Mouse (Mus musculus): Measurements from ENCODE around the gene 4921539E11Rik. TPM values are rescaled to one million over a fixed set of nuclear protein-coding genes. Genes with fewer than 3 reads are reported as not detected.
A peak's percentile ranks its signal among the peaks of the same experiment; 100 is the strongest.

The 4921539E11Rik gene
- polyA plus RNA-seq, 1 experiment from 2014 or later = not detected

DNA sequence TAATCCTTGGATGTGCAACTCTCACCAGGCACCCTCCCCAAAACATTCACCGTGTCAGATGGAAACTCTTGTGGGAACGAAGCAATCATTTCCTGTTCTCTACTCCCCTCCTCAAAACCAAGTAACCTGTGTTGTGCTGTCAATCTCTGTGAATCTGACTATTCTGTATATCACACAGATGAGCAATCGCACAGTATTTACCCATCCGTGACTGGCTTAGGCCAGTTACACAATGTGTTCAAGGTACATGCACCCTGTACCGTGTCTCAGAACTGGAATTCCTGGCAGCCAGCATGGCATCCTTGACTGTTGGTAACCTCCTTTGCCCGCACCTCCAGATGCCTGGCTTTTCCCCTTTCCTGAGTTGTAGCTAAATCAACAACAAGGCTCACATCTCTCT, 74.6 kb downstream of the 4921539E11Rik start:
- Histone ChIP-seq H3K9me3 (replicated peaks) (no peaks in the 10 kb centered on the region), H3K27ac (no peak overlapping the region), H3K4me3 (no peak overlapping the region), H3K4me1 (peaks cover 48% of the 10 kb centered on the region), H3K27me3 (ENCODE audit: low read depth, poor library complexity, severe bottlenecking) (no peaks in the 10 kb centered on the region), H3K36me3 (peaks cover 11% of the 10 kb centered on the region)
- 90% methylated on average over 6 of the region's 6 CpGs for WGBS
- no peak for DNase-seq (ENCODE audit: low spot score)

DNA sequence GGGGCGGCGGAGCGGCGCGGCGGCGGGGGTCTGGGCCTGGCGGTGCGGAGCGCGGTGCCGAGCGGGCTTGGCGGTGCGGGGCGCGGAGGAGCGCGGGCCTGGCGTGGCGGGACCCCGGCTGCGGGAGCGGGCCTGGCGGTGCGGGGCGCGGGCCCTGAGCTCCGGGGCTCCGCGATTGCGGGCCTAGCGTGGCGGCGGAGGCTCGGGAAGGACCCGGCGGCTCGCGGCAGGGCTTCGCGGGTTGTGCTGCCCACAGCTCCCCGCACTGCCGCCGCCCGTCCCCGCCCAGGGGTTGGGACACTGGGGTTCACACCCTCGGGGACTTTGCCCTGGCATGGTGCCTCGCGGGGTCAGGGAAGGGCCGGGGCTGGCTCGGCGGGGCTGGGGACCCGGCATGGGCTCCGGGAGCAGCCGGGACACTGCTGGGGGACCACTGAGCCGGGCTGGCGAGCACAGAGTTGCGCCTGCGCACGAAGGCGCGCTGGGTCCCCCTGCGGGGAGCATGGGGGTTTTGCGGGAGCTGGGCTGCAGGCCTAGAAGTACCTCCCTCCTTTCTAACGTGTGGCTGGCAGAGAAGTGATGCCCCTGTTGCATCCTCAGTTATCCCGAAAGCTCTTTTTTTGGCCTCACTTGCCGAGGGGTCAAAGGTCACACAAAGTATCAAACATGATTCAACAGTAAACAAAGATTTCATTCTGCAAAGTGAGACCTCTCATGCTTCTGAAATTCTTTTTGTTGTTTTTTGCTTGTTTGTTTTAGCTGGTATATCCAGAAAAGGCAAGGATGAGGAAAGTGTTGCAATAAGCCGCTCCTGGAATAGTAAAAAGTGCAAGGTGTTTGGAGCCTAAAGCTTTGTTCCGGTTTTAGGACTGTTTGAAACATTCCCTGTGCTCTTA, 75.5 kb downstream of the 4921539E11Rik start, which contains the start of gene Slc35d1:
Gene Slc35d1 (minus strand): TSS at position 240 of the 896 bp plus-strand sequence.
- Histone ChIP-seq H3K4me1 (peaks cover 41% of the 10 kb centered on the region), H3K36me3 (peaks cover 20% of the 10 kb centered on the region), H3K27ac (peak within 1 kb of the TSS; percentile 100), H3K9me3 (replicated peaks) (no peaks in the 10 kb centered on the region), H3K27me3 (ENCODE audit: low read depth, poor library complexity, severe bottlenecking) (no peaks in the 10 kb centered on the region), H3K4me3 (peak within 1 kb of the TSS; percentile 95)
- 7% methylated on average over 69 of the region's 70 CpGs for WGBS
- DNase-seq (ENCODE audit: low spot score) = peak; percentile 88

DNA sequence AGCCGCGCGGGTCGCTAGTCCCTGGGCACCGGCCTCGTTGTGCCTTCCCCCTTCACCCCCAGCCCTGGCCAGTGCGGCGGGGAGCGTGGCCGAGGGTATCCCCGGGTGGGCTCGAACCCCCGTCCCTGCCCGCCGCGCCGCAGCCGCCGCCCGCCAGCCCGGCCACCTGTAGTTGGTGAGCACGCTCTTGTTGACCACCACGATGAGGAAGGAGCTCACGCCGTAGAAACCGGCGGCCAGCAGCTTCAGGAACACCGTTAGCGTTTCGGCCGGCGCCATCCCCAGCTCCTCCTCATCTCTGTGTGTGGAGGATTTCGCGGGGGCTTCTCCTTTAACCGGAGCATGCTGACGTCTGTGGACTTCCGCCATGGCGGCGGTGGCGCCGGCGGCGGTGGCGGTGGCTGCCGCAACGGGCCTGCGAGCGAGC, 76.2 kb downstream of the 4921539E11Rik start:
- WGBS = under 1% methylated on average over 48 of the region's 48 CpGs
- Histone ChIP-seq H3K9me3 (replicated peaks) (no peaks in the 10 kb centered on the region), H3K27me3 (ENCODE audit: low read depth, poor library complexity, severe bottlenecking) (no peaks in the 10 kb centered on the region), H3K4me1 (peaks cover 41% of the 10 kb centered on the region), H3K27ac (peak overlapping the region; percentile 100), H3K36me3 (peaks cover 26% of the 10 kb centered on the region), H3K4me3 (peak overlapping the region; percentile 95)
- DNase-seq (ENCODE audit: low spot score) = peak; percentile 83

DNA sequence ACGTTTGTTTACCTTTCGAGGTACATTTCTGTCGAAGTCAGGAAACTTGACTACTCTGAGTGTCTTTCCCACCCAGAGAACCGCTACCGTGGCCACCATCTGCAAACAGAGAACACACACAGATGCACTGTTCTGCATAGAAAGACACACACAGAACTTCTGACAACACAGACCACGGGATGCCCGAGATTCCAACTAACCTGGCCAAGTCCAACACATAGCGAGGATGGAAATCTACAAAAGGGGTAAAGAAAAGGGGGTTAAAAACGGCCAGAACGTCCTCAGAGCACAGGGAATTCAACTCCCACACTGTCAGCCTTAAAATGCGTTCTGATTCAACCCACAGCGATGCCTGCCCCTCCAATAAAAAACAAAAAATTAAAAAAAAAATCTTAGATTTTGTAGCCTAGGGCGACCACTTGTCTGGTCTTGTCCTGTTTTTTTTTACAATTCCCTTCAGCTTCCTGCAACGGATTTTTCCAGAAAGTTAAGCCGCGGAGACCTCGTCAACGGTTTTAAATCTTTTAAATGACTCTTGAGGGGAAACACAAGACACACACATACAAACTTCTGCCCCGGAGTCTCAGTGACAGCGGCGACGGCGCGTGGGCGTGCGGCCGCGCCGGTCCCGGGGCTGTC, 76.7 kb downstream of the 4921539E11Rik start:
- Histone ChIP-seq H3K4me1 (peaks cover 38% of the 10 kb centered on the region), H3K4me3 (peak overlapping the region; percentile 95), H3K27ac (peak overlapping the region; percentile 100), H3K36me3 (peaks cover 32% of the 10 kb centered on the region), H3K9me3 (replicated peaks) (no peaks in the 10 kb centered on the region), H3K27me3 (ENCODE audit: low read depth, poor library complexity, severe bottlenecking) (no peaks in the 10 kb centered on the region)
- 7% methylated on average over 30 of the region's 30 CpGs for WGBS
- DNase-seq (ENCODE audit: low spot score) = peak; percentile 41

DNA sequence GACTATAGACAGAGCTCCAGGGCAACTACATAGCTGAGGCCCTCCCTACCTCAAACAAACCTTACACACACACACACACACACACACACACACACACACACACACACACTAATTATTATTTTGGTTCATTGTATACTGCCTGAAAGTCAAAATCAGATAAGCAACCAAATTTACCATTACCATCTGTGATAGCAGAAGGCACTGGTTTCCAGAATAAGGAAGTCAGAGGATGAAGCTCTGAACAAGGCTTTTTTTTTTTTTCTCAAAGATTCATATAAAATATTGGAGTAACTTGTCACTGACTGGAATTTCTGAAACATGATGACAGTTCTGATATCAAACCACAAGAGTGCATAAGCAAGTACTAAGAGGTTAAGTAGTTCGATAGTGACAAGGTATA, 82.1 kb downstream of the 4921539E11Rik start:
- H3K9me3 ChIP-seq (replicated peaks) = no peaks in the 10 kb centered on the region
- H3K4me1 ChIP-seq = peaks cover 11% of the 10 kb centered on the region
- H3K36me3 ChIP-seq = peaks cover 77% of the 10 kb centered on the region
- H3K27me3 ChIP-seq (ENCODE audit: low read depth, poor library complexity, severe bottlenecking) = no peaks in the 10 kb centered on the region
- 91% methylated on average over 1 of the region's 1 CpGs for WGBS
- DNase-seq (ENCODE audit: low spot score) = no peak
- no peak overlapping the region for H3K4me3 ChIP-seq
- H3K27ac ChIP-seq = no peak overlapping the region

DNA sequence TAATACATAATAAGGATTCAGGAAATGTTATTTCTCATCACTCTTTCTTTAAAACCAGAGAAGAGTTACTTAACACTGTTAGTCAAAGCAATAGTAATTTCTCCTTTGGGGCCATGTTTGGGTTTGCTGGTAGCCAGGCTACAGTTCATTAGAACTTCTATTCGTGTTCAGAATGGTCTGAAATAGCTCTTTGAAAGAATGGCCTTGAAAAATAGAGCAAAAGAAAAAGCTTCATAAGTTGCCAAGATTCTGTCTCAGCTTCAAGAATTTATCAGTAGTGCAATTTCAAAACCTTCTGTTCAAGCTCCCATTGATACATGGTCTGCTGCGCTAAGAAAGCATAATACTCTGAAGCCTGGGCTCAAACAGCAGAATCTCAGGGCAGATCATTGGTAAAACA, 87.0 kb downstream of the 4921539E11Rik start:
- 94% methylated on average over 2 of the region's 2 CpGs for WGBS
- H3K36me3 ChIP-seq = peaks cover 77% of the 10 kb centered on the region
- H3K4me3 ChIP-seq = no peak overlapping the region
- H3K9me3 ChIP-seq (replicated peaks) = no peaks in the 10 kb centered on the region
- no peaks in the 10 kb centered on the region for H3K4me1 ChIP-seq
- H3K27me3 ChIP-seq (ENCODE audit: low read depth, poor library complexity, severe bottlenecking) = no peaks in the 10 kb centered on the region
- H3K27ac ChIP-seq = no peak overlapping the region
- no peak for DNase-seq (ENCODE audit: low spot score)

DNA sequence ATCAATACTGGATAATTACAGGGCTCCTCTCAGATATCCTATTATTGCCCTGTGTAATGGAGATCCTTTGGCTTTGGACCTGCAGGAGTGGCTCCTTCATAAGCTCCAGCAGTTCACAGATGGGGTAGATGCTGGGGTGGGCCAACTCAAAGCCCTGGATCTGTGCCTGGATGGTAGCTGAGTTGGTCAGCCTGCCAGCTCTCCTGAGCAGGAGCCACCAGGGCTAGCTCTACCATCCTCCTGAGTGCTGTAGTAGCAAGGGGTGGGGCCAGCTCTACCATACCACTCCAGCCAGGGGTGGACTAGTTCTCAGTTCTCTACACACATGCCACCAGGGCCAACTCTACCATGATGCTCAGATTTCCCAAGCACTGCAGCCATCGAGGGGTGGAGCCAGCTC, 90.6 kb downstream of the 4921539E11Rik start:
- DNase-seq (ENCODE audit: low spot score) = no peak
- no peaks in the 10 kb centered on the region for H3K4me1 ChIP-seq
- no peak overlapping the region for H3K4me3 ChIP-seq
- H3K27ac ChIP-seq = no peak overlapping the region
- no peaks in the 10 kb centered on the region for H3K9me3 ChIP-seq (replicated peaks)
- no peaks in the 10 kb centered on the region for H3K27me3 ChIP-seq (ENCODE audit: low read depth, poor library complexity, severe bottlenecking)
- H3K36me3 ChIP-seq = peaks cover 62% of the 10 kb centered on the region
- 91% methylated on average over 1 of the region's 1 CpGs for WGBS

DNA sequence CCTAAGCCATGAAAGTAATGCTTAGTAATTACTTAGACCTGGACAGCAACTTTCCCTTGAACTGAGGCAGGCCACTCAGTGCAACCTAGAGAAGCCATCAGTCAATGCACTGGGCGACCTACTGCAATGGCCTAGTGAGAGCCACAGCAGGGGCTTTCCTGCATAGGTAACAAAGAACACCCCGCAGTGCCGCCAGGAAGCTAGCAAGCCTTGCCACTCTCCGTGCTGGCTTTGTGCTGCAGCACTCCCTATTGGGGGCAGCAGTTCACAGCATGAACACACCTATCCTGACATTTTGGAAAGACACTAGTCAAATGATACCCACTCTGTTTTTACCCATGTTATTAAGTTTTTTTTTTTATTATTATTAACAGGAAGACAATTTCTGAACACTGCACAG, 91.6 kb downstream of the 4921539E11Rik start:
- H3K27ac ChIP-seq = no peak overlapping the region
- H3K36me3 ChIP-seq = peaks cover 59% of the 10 kb centered on the region
- 59% methylated on average over 4 of the region's 4 CpGs for WGBS
- H3K27me3 ChIP-seq (ENCODE audit: low read depth, poor library complexity, severe bottlenecking) = no peaks in the 10 kb centered on the region
- H3K4me1 ChIP-seq = no peaks in the 10 kb centered on the region
- H3K4me3 ChIP-seq = no peak overlapping the region
- DNase-seq (ENCODE audit: low spot score) = no peak
- no peaks in the 10 kb centered on the region for H3K9me3 ChIP-seq (replicated peaks)

DNA sequence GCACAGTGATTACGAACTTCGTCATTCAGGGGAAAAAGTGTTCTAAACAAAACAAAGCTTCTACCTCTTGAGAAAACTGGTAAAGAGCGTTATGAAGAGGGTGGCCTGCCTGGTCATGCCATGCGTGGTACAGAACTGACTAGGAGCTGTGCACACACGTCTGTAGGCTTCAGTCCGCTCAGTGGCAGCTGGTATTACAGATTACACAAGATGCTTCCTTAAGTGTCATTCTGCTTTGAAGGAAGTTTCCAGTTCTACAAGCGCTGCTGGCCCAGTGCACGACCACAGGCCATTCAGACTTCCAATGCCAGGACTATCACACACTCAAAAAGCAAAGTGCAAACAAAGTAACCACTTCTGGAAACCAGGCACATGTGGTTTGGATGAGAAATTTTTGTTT, 93.3 kb downstream of the 4921539E11Rik start:
- no peak for DNase-seq (ENCODE audit: low spot score)
- Histone ChIP-seq H3K36me3 (peaks cover 69% of the 10 kb centered on the region), H3K9me3 (replicated peaks) (no peaks in the 10 kb centered on the region), H3K27ac (no peak overlapping the region), H3K4me1 (no peaks in the 10 kb centered on the region), H3K27me3 (ENCODE audit: low read depth, poor library complexity, severe bottlenecking) (no peaks in the 10 kb centered on the region), H3K4me3 (no peak overlapping the region)
- 93% methylated on average over 8 of the region's 8 CpGs for WGBS

DNA sequence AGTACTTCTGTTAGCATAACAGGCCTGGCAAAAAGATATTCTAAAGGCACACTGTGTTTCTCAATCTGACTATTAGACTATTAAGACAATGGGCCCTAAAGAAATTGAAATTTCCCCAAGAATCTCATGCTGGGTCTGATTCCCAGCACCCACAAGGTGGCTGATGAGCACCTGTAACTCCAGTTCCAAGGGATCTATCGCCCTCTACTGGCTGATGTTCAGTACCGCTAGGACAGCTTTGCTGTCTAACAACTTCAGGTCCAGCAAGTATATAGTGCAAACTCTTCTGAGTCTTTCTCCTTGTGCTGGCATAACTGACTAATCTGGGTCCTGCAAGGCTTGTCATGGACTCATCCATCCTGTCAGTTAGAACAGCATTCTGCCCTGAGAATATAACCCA, 98.2 kb downstream of the 4921539E11Rik start:
- Histone ChIP-seq H3K4me1 (no peaks in the 10 kb centered on the region), H3K9me3 (replicated peaks) (no peaks in the 10 kb centered on the region), H3K4me3 (no peak overlapping the region), H3K36me3 (peaks cover 80% of the 10 kb centered on the region), H3K27ac (no peak overlapping the region), H3K27me3 (ENCODE audit: low read depth, poor library complexity, severe bottlenecking) (no peaks in the 10 kb centered on the region)
- WGBS = 91% methylated on average over 2 of the region's 2 CpGs
- no peak for DNase-seq (ENCODE audit: low spot score)

DNA sequence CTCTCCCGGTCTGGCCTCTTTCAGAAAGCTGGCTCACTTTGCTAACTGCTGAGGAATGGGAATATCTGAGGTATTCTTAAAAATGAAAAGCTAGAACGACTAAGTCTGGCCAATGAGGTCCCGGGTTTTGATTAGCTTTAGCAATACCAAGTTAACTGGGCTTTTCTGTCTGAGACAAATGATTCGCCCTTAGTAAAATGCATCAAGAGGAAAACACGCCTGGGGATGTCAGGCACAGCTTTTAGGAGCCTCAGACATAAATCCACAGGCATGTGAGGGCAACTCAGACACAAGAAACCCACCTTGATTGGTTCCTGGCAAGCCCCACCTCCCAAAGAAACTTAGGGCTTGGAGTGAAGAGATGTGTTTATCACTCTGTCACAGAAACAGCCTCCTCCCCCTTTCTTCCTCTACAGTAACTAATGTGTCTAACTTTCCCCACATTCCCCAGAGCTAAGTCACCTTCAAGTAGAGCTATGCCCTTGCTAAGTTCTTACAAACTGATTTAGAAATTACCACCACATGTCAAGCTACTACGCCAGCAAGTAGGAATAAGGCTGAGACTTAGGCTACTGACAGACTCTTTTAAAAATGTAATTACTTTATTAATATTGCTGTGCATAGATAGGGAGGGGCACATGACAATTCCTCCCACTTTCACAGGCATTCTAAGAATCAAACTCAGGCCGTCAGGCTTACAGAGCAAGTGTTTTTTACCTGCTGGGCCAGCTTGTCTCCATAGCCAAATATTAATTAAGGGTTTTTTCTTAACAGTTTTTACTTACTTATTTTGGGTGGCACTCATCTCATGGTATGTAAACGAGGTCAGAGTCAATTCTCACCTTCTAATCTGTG, 101.7 kb downstream of the 4921539E11Rik start:
- H3K4me1 ChIP-seq = no peaks in the 10 kb centered on the region
- H3K4me3 ChIP-seq = no peak overlapping the region
- peaks cover 78% of the 10 kb centered on the region for H3K36me3 ChIP-seq
- WGBS = 91% methylated on average over 8 of the region's 8 CpGs
- no peak for DNase-seq (ENCODE audit: low spot score)
- H3K9me3 ChIP-seq (replicated peaks) = no peaks in the 10 kb centered on the region
- H3K27ac ChIP-seq = no peak overlapping the region
- H3K27me3 ChIP-seq (ENCODE audit: low read depth, poor library complexity, severe bottlenecking) = no peaks in the 10 kb centered on the region
